Mouse (Mus musculus) ES-E14 (cell line): ENCODE results near the gene Zfp595.

ENCODE experiments used
- CHD2 ChIP-seq: IDR thresholded peaks from 2 replicates; pipeline ENCODE4 v1.6.1; 2014; ENCODE audit warnings: mild to moderate bottlenecking, low read depth, low read length, inconsistent platforms
- HCFC1 ChIP-seq: IDR thresholded peaks from 2 replicates; pipeline ENCODE4 v1.6.1; 2012; ENCODE audit warnings: low read length, inconsistent platforms, borderline replicate concordance; ENCODE audit not compliant: insufficient read depth
- MAFK ChIP-seq: IDR thresholded peaks from 2 replicates; pipeline ENCODE4 v1.6.1; 2014; ENCODE audit warnings: mild to moderate bottlenecking, low read depth, low read length, inconsistent platforms; ENCODE audit not compliant: insufficient read depth
- ZC3H11A ChIP-seq: IDR thresholded peaks from 2 replicates; pipeline ENCODE4 v1.6.1; 2012; ENCODE audit warnings: low read depth, mild to moderate bottlenecking, inconsistent platforms, low read length, borderline replicate concordance
- ZNF384 ChIP-seq: IDR thresholded peaks from 2 replicates; pipeline ENCODE4 v1.6.1; 2012; ENCODE audit warnings: low read depth, low read length, inconsistent platforms

DNA sequence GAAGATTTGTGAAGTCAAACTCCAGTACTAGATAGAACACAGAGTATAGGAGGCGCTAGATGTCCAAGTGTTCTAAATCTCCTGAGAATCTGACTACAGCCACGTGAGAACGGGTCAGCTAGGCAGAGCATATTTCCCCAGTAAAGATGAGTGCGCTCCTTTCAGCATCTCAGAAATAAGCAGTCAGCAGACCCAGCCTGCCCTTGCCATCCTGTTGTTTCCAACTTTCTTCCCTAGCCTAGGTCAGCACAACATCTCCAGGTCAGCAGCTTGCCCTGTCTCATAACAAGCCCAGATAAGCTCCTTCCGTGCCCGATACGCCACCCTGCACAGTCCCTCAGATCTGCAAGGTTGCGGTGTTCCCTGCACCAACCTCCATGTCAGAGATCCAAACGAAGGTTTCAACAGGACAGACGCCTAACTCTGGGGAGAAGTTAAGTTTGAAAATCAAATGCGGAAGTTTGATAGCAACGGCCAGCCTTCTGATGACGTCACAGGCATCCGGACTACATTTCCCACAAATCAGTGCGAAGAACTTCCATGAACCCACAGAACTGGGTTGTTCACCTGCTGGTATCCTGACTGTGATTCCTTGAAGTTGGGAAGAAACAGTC, 27.9 kb upstream of the Zfp595 start, which contains the start of the genes Gm28044 and Zfp953:
- no peak for TF ChIP-seq CHD2
- TF ChIP-seq HCFC1, result peak; percentile 91
- no peak for TF ChIP-seq MAFK
- TF ChIP-seq ZC3H11A, result no peak
- no peak for TF ChIP-seq ZNF384
